Mouse (Mus musculus) liver, postnatal 0 days (tissue): ENCODE data around the gene Mfap3.

ENCODE experiments used
- CTCF ChIP-seq: sonication (generic); IDR thresholded peaks from 2 replicates; pipeline ENCODE4 v1.5.1; 2016; ENCODE audit warnings: antibody characterized with exemption, low read depth
- EP300 ChIP-seq: IDR thresholded peaks from 2 replicates; pipeline ENCODE4 v1.6.1; 2016; ENCODE audit warnings: antibody characterized with exemption, low read depth, mild to moderate bottlenecking

DNA sequence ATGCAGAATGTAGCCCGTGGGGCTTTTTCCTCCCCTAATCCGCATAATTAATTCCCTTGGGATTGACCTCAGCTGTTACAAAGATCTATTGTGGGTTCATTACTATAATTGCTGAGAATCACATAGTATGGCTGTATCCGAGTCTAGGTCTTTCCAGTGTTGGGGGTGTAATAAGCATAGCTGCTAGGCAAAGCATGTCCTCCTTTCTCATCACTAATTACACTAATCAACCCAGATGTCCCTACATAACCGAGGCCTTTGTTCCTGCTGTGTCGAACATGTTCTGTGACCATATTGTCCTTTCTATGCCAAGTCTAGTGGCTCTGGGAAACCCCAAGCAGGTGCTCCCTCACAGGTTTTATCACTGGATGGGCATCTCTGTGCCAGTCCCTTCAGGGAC lies 40.4 kb upstream of the Mfap3 start:
- TF ChIP-seq CTCF (no peak), EP300 (no peak)
